Mouse (Mus musculus) embryonic fibroblast, embryonic 13.5 days (primary cell): ENCODE data around the gene Ubap2.

Source experiments
- CTCF ChIP-seq: IDR thresholded peaks from 2 replicates; pipeline ENCODE4 v1.5.1; 2011; ENCODE audit warnings: mild to moderate bottlenecking, control low read depth, low read length, moderate library complexity, borderline replicate concordance; ENCODE audit not compliant: insufficient read depth
- POLR2A ChIP-seq: IDR thresholded peaks from 2 replicates; pipeline ENCODE4 v1.6.1; 2011; ENCODE audit warnings: low read depth, mild to moderate bottlenecking, control low read depth, low read length, moderate library complexity

DNA sequence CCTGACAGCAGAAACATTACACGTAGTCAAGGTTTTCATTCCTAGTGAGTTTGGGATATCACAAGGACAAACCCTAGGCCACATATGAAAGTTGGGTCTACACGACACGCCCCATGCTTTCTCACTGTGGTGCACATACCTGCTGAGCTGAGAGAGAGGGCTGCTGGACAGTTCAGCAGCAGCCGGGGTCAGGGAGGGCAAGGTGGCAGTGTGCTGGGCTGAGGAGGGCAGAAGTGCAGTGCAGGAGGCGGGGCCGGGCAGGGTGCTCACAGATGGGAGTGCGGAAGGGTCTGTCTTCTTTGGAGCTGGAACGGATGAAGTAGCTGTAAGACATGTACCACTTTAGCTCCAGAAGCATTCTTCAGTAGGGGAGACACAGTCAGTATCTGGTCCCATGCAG is 72.8 kb downstream of the Ubap2 start:
- TF ChIP-seq POLR2A (no peak), CTCF (no peak)
